ENCODE assay signal across 28 mouse cellular contexts in the genomic region with DNA sequence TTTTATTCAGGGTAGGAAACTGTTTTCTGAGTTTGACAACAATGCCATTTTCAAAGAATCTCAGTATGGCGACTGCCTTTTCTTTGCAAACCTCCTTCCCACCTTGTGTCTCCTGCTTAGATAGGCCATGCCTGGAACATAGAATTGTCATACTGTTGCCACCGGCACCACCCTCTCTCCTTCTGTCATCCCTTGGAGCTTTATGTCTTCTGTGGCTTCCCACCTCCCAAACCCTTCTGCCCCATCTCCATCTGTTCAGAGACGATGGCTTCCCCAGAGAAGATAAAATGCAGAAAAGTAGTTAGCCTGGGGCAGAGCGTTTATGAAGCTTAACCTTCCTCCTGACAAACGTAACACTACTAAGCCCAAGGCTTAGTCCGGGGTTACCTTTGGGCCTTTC.
DNase-seq lines count a peak whose midpoint lies in the region; ATAC-seq and TF ChIP-seq lines count a peak whose summit lies in the region.
"Had no signal": no experiment of that assay in that cellular context is flagged by ENCODE, and none has a peak within 500 bp of the region (broad histone marks: within the 10 kb centered on the region; RNA-seq: fewer than 3 reads in every experiment).

No protein-coding gene starts in this region.

- no peak for ATAC-seq in liver, embryonic 11.5 days (replicated peaks; ENCODE audit: low FRiP score)
- ATAC-seq: forebrain, embryonic 14.5 days; inflammation-experienced regulatory T-cells, adult 6 months; lung, postnatal 0 days; midbrain, embryonic 15.5 days; Patski had no signal

- H3K9ac ChIP-seq in liver, embryonic 11.5 days (ENCODE audit: low read depth, low read length): no peak overlapping the region
- H3K9ac ChIP-seq: embryonic facial prominence, embryonic 12.5 days; heart, embryonic 13.5 days; hindbrain, embryonic 15.5 days; kidney, embryonic 15.5 days; liver, embryonic 13.5 days; midbrain, embryonic 15.5 days had no signal

- peak overlapping the region; percentile 58; the same call in 1 of the 2 replicates for H3K27ac ChIP-seq in layer of hippocampus, adult 2 months
- no peak overlapping the region for H3K27ac ChIP-seq in liver, embryonic 11.5 days (ENCODE audit: low read depth, low read length)
- H3K27ac ChIP-seq: embryonic facial prominence, embryonic 12.5 days; gastrocnemius, adult 2 months; heart, embryonic 13.5 days; hindbrain, embryonic 15.5 days; kidney, embryonic 15.5 days; left cerebral cortex, adult 2 months; liver, embryonic 13.5 days; midbrain, embryonic 15.5 days had no signal

- 80% methylated on average over 6 of the region's 6 CpGs for WGBS in liver, embryonic 11.5 days

- no peaks in the 10 kb centered on the region for H3K4me1 ChIP-seq in liver, embryonic 11.5 days (replicated peaks; ENCODE audit: control insufficient read depth, insufficient read depth, low read length)
- H3K4me1 ChIP-seq: embryonic facial prominence, embryonic 12.5 days; heart, embryonic 13.5 days; hindbrain, embryonic 15.5 days; kidney, embryonic 15.5 days; liver, embryonic 13.5 days had no signal

- H3K36me3 ChIP-seq in liver, embryonic 11.5 days (ENCODE audit: control insufficient read depth, insufficient read depth, low read length): no peaks in the 10 kb centered on the region
- H3K36me3 ChIP-seq: embryonic facial prominence, embryonic 12.5 days; heart, embryonic 13.5 days; hindbrain, embryonic 15.5 days; kidney, embryonic 15.5 days; liver, embryonic 13.5 days; midbrain, embryonic 15.5 days had no signal

- no peaks in the 10 kb centered on the region for H3K9me3 ChIP-seq in liver, embryonic 11.5 days (ENCODE audit: control insufficient read depth, low read length)
- H3K9me3 ChIP-seq: embryonic facial prominence, embryonic 12.5 days; heart, embryonic 13.5 days; hindbrain, embryonic 15.5 days; kidney, embryonic 15.5 days; liver, embryonic 13.5 days; midbrain, embryonic 15.5 days had no signal

- no peak overlapping the region for H3K4me2 ChIP-seq in liver, embryonic 11.5 days
- H3K4me2 ChIP-seq: embryonic facial prominence, embryonic 12.5 days; heart, embryonic 13.5 days; hindbrain, embryonic 15.5 days; kidney, embryonic 15.5 days; liver, embryonic 13.5 days; midbrain, embryonic 15.5 days had no signal

- TF ChIP-seq CTCF in layer of hippocampus, adult 2 months (conservative IDR thresholded peaks at IDR 0.05): no peak

- no peaks in the 10 kb centered on the region for H3K27me3 ChIP-seq in liver, embryonic 11.5 days (replicated peaks; ENCODE audit: control insufficient read depth, insufficient read depth, low read length)
- H3K27me3 ChIP-seq: embryonic facial prominence, embryonic 12.5 days; hindbrain, embryonic 15.5 days; kidney, embryonic 15.5 days; liver, embryonic 13.5 days; midbrain, embryonic 15.5 days; Patski had no signal

- H3K4me3 ChIP-seq in layer of hippocampus, adult 2 months: no peak overlapping the region
- H3K4me3 ChIP-seq in liver, embryonic 11.5 days (ENCODE audit: low read depth, low read length): no peak overlapping the region
- H3K4me3 ChIP-seq: embryonic facial prominence, embryonic 12.5 days; gastrocnemius, adult 2 months; heart, embryonic 13.5 days; hindbrain, embryonic 15.5 days; kidney, embryonic 15.5 days; left cerebral cortex, adult 2 months; liver, embryonic 13.5 days; midbrain, embryonic 15.5 days had no signal

- intact Hi-C loops in left cerebral cortex, postnatal 36 days (cut with DNase I): no loop called here
- intact Hi-C loops in left cerebral cortex, postnatal 4 days (cut with DNase I): no loop called here

- DNase-seq in frontal cortex, postnatal 36 days (ENCODE audit: low spot score in 2 of 2): peak; percentile 23 to 53
- no peak for DNase-seq in frontal cortex, postnatal 25 days (ENCODE audit: low spot score in 2 of 2)
- DNase-seq in left cerebral cortex, postnatal 36 days (ENCODE audit: low spot score in 2 of 2): peak; percentile 30 to 49
- no peak for DNase-seq in left cerebral cortex, postnatal 4 days
- DNase-seq in layer of hippocampus, adult 2 months (ENCODE audit: low spot score in 2 of 2): peak; percentile 62 to 63
- DNase-seq in layer of hippocampus, postnatal 36 days: peak; percentile 57 to 60
- DNase-seq in liver, embryonic 11.5 days (ENCODE audit: low spot score): no peak
- DNase-seq: adrenal gland, postnatal 14 days; cerebellum, adult 11-12 months; cerebellum, adult 9-11 months; embryo, embryonic 11 days; gastrocnemius, adult 2 months; gastrocnemius, postnatal 36 days; heart, postnatal 10 days; kidney, adult 11 months; kidney, postnatal 25 days; liver, embryonic 13.5 days; lung, adult 18-20 months had no signal

Comparison
In these comparisons a context has a peak if more than half of its experiments do, and no peak if none do; other contexts are left out.
1. DNase-seq: peak in frontal cortex, postnatal 36 days (2 of 2), left cerebral cortex, postnatal 36 days (2 of 2), layer of hippocampus, adult 2 months (2 of 2) and layer of hippocampus, postnatal 36 days (2 of 2); none in frontal cortex, postnatal 25 days (0 of 2), left cerebral cortex, postnatal 4 days (single experiment) and liver, embryonic 11.5 days (single experiment).